Mouse (Mus musculus) layer of hippocampus, postnatal 25 days (tissue): ENCODE data around the gene Gcnt1. TPM values are rescaled to one million over a fixed set of nuclear protein-coding genes. Genes with fewer than 3 reads are reported as not detected.

ENCODE experiments used
- DNase-seq, 2 experiments: peaks; one replicate each; pipeline ENCODE4 v3.0.0; 2022; ENCODE audit warnings: mixed read lengths in 2 of 2, low spot score in 1 of 2; ENCODE audit errors: extremely low spot score in 1 of 2
- total RNA-seq, 2 experiments: library from RNA; stranded (reverse); gene quantifications; 2 replicates each; pipeline ENCODE4 v1.2.3; 2021

Gcnt1 gene
- total RNA-seq, 2 experiments from 2014 or later: 3.3 to 3.7 TPM

DNA sequence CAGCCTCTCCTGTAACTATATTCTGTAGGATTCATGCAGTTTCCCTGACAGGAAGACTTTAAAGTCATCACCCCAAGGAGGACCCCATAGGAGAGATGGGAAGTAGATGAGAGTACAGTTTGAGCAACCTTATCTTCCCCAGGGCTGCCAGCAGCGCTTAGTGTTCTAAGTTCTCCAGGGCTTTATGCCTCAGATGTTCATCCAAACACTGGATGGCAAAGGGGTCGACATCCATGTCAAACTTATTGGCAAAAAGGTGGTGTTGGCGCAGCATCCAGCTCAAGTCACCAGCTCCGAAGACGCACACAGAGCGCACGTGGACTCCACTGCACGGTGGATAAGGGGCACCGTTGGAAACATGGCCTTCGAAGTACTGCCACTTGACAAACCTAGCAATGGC is 43.7 kb downstream of the Gcnt1 start:
- no peak for DNase-seq

DNA sequence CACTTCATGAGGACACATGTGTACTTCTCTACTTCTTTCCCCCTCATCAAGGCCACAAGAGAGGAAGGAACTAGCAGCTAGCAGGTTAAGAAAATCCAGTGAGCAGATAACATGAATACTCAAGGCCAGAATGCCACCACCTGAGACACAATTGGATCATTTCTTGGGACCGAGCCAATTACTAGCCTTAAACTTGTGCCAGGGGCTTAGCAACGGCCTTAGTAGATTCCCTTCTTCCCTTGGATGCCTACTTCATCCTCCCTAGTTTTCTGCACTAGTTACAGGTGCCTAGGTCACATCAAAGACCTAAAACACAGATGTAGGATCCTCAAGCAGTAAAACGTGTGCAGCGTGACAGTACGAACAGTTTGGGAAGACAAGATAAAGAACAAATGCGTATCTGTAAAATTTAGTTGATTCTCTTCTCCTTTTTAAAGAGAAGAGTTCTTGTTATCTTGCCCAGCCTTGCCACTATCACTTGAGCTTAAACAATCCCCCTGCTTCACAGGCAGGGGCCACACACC is 44.7 kb downstream of the Gcnt1 start:
- DNase-seq: no peak

DNA sequence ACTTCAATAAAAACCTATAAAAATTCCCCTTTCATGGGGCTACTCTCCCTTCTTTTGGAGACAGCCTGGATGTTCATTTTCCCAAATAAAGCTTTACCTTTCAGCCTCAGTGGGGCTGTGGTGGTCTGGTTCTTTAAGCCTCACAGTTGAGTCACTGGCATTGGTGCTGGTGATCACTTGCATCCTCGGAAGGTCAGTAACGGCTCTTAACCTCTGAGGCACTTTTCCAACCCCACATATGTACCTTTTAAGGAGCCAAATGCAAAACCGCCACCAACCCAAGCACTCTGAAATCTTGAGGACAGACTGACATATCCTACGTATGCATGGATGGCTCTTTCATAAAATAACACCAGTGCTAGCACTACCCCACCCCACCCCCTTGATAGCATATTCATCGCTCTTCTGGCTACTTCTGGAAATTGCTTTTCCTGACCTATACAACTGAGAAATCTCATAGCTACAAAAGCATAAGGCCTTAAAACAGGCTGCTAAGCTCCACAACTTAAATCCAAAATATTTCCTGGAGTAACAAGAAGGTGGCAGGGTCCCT is 48.9 kb downstream of the Gcnt1 start:
- DNase-seq: no peak

DNA sequence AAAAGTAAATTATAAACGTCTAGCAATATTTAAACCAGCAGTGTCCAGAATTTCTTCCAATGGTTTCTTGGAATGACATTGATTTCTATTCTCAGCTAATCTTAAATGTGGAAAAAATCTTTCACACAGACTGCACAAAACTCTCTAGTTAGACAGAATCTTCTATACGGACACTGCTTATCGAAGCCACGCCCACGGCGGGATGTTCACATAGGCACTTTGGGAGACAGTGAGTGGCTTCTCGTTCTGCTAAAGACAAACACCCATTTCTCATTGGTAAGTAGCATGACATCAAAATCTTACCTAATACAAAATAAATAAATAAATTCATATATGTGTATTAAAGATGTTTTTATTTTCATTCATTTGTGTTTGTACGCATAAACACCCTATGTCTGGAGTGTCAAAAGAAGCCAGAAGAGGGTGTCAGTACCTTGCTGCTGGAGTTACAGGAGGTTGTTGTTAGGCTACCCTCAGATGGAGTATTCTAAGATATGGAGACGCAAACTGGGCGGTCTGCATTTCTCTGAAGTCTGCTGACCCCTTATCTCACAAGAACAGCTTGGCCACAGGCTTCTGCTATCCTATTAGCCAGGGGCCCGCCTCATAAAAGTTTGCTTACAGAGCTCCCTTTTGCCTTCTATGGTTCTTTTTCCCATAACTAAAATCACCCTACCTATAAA is 49.5 kb downstream of the Gcnt1 start:
- no peak for DNase-seq

DNA sequence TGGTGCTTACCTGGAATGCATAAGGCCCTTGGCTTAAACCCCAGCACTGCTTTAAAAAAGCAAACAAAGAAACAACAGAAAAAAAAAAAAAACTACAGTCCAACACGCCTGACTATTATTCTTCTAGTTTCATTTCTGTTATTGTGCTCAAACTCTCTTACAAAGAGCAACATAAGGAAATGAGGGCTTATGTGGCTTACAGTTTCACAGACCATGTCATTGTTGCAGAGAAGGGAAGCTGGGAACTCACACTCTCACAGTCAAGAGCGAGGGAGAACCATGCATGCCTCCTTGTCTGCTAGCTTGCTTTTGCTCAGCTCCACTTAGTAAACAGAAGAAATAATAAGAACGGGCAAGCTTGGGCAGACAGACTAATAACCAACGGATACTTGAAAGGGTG is 52.9 kb downstream of the Gcnt1 start:
- DNase-seq: no peak

DNA sequence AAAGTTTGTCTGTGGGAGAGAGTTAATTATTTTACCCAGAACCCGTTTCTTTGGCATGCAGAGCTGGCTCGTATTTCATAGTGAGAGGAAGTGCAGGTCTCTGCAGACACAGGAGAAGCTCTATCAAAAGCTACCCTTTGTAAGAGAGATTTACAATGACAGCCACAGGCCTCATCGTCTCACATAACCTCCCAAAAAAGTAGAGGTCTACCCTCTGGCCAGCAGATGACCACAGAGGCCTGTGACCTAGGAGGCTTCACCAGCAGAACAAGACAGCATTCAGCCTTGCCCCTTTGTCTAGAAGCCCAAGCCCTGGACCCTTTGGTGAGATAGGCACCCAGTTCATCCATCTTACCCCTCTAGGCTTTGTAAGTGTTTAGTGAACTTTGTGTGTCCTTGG is 53.9 kb downstream of the Gcnt1 start:
- no peak for DNase-seq

DNA sequence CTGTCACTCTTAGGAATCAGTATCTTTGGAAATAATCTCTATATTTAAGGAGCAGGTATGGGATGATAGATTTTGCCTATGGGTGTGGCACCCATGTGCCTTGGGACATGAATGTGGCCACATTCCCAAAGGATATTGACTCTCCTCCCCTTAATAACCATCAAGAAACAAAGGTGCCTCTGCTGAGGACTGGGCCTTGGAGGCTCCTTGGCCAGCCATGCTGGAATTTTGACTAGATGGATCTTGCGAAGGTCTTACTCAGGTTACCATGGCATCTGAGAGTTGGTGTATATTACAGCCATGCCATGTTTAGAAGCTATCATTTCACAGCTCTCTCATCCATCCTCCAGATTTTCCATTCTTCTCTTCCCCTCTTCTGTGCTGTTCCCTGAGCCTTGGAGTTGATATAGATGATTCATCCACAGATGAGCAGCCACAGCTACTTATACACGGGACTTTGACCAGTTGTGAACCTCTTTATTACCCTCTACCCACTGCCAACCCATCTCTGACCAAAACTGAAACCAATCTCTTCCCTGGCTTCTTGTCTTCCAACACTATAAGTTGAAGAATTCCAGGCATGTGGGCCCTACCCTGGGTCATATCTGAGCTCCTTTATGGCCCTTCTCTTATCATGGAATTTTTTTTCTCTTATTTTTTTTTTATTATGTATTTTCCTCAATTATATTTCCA is 56.2 kb downstream of the Gcnt1 start:
- DNase-seq: no peak

DNA sequence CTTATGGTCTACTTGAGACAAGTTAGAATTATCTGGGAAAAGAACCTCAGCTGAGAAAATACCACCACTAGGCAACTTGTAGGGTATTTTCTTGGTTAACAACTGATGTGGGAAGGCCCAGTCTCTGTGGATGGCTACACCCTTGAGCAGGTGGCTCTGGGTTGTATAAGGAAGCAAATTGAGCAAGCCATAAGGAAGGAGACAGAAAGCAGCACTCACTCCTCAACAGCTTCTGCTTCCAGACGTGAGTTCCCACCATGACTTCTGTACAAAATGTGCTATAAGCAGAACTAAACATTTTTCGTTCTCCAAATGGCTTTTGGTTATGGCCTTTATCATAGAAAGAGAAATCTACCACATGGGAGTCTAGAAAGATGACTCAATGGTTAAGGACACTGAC is 58.2 kb downstream of the Gcnt1 start:
- DNase-seq: no peak

GRCm38 (mm10) chr19:17313766-17314165 is 58.9 kb downstream of the Gcnt1 start:
- no peak for DNase-seq

- DNase-seq: no peak
Observed at GRCm38 (mm10) chr19:17312671-17313180, 59.9 kb downstream of the Gcnt1 start.

- DNase-seq: no peak
Observed at GRCm38 (mm10) chr19:17311501-17311900, 61.1 kb downstream of the Gcnt1 start.

DNA sequence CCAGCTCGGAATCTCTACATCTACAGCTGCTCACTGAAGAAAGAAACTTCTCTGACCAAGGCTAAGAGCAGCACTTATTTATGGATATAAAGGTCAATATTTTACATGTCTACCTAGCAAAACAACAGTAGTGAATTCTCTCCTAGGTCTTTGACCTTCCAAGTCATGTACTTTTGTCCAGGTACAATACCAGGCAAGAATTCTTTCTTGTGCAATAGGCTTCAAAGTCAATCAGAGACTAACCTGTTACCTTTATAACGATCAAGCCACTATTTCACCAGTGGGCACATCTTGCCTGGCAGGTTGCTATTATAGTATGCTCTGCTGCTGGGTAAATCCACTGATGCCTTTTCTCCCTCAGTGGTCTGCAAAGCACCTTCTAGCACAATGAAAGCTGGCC is 61.6 kb downstream of the Gcnt1 start:
- DNase-seq: no peak

DNA sequence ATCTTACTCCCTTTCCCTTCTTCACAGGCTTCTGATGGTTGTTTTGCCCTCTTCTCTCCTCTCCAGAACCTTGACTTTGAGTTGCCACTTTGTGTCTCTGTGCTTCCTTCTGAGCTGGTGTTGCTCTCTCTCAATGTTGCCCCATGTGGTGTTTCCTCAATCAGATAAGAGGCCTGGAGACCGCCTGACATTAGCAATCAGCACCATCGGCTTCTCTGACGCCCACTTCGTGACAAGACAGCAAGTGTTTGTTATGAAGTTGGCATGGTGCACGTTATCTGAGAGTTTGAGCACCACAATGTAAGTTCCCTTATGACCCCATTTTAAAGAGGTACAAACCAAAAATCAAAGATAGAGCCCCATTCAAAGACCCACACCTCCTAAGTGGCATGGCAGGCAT is 76.6 kb downstream of the Gcnt1 start:
- DNase-seq: no peak

GRCm38 (mm10) chr19:17295211-17295766 is 77.4 kb downstream of the Gcnt1 start:
- no peak for DNase-seq

GRCm38 (mm10) chr19:17294136-17294535 is 78.5 kb downstream of the Gcnt1 start:
- DNase-seq: no peak

DNA sequence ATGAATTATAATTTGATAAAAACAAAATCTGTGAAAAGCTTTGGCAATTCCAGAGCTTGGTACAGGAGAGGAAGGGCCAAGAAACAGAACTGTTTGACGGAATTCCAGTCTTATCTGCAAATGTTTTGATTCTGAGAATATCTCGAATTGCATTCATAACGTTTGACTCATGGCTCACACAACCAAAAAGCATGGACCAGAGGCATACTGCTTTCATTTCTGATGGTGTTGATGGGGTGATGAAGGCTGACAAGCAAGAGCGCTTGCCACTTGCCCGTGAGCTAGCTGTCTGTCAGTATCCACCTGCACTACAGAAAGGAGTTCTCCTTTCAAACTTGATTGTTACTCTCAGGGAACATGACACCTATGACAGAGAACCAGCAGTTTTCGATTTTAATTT is 83.1 kb downstream of the Gcnt1 start:
- no peak for DNase-seq

DNA sequence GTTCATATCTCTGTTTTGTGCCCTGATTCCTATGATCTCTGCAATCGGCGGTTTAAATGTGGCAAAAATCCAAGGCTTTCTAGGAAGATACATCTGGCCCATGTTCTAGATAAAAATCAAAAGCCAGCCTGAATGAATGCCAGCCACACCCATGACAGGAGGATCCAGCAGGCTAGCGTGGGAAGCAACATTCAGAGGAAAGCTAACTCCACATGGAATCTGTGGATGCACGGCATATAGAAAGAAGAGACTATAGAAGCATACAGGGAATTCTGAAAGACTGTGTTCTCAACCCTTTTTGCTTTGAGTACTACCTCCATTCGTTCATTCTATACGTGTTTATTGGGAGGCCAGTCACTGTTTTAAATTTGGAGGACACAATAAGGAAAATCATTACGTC is 86.6 kb downstream of the Gcnt1 start:
- DNase-seq: peak; percentile 8 to 10

DNA sequence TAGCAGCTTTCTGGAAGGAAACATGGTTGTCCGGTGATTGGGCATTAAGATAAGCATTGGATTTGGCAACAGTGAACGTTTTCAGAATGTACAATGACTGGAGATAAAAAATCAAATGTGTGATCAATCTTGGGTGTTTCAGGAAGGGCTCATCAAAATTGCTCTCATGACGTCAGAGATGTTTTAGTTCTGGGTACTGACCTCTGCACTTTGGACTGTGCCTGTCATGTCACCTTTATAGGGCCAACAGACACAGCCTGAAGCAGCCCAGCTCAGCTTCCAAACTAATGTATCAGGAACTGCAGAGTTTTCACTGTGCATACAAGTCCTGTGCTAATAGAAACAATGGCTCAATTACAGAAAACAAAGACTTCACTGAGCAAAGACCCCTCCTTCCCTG is 89.3 kb downstream of the Gcnt1 start:
- DNase-seq: no peak

DNA sequence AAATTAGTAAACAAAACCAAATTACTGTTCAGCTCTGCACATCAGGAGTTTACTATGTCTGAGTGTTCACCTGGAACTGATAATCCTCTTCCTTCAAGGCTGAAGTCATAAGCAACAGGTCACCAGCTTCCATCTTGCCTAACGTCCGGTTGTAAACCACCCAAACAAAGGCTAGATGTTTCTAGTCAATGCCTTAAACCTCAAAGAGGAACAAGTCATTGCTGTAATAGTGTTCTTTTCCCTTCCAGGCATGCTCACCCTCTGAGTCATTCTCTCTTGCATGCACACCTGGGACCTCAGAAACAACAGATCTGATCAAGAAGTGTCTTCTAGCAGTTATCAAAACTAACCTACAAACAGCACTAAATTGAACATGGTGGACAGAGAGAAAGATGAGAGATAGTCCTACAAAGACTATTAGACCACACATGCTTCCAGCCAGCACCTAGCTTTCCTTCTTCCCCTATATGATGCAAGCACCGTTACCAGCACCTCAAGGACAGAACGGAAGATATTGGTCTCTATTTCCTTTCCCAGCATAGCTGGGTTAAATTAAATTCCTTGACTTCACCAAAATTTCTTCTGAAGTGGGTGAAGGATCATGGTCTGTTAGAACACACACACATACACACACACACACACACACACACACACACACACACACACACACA is 94.1 kb downstream of the Gcnt1 start:
- no peak for DNase-seq
